Mouse (Mus musculus) inflammation-experienced regulatory T-cells (primary cell): Measurements from ENCODE around the gene Gm49353. TPM values are rescaled to one million over a fixed set of nuclear protein-coding genes. Genes with fewer than 3 reads are reported as not detected.

ENCODE experiments used
- polyA plus RNA-seq, 2 experiments: library from polyadenylated mRNA; unstranded; fragments of 100-300 nt; shearing (Covaris generic); gene quantifications; one replicate each; pipeline ENCODE4 v1.2.1; 2017

Gene Gm49353
- polyA plus RNA-seq, result not detected

DNA sequence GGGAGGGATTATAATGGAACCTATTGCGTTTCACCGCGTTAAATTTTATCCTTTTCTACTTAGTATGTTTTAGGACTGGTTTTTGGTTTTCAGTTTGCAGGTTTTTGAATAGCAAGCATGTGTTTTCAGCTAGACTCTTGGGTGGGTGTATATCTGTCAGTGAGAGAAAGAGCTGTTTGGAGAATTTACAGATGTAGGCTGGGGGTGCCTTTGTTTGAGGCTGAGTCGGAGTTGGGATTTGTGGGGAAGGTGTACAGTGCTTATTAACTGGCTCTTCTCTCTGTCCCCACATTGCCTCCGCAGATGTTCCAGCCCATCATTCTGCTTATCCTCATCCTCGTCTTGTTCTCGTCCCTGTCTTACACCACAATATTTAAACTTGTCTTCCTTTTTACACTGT is at the start of gene Gm49353:
Gene Gm49353 (plus strand): TSS at position 313 of the 400 bp plus-strand sequence.

DNA sequence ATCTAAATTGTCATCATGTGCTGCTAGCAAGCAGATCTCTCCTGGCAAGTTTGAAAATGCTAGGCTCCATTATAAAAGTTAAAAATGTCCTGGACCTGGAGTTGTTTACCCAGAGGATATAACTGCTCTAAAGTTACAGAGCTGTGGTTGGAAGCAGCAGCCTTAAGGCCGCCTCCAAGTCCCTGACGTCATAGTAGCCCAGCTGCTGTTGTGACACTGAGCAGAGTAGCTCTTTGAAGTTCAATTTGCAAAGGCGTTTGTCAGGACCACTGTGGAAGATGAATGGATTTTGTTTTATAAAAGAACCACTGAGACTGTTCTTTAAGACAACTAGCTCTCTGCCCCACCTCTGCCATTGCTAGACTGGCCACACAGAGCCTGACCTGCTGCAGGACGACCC is 12.7 kb downstream of the Gm49353 start, which contains the start of gene 9330159F19Rik:
Gene 9330159F19Rik (plus strand): TSS at position 154 of the 400 bp plus-strand sequence.

Other genes starting within 250 kb of the Gm49353 start
- gene 2310057J18Rik, start 212.7 kb upstream of the Gm49353 start, polyA plus RNA-seq, result 1,000 to 10,000 TPM in 1 of 2 experiments, under 1 TPM in 1; 0.58 to 1,053 TPM
- under 1 TPM in 1 of 2 experiments, not detected in 1; 0.50 TPM for gene Soga3, start 55.1 kb upstream of the Gm49353 start, polyA plus RNA-seq
- gene 9330159F19Rik, start 12.7 kb downstream of the Gm49353 start, polyA plus RNA-seq, result under 1 TPM; 0.22 to 0.28 TPM
- 10 to 100 TPM; 11.7 to 17.8 TPM for gene Echdc1, start 114.2 kb downstream of the Gm49353 start, polyA plus RNA-seq
- 10 to 100 TPM; 80.4 to 95.9 TPM for gene Rnf146, start 163.5 kb downstream of the Gm49353 start, polyA plus RNA-seq